Mouse (Mus musculus) C2C12 (cell line): ENCODE measurements around the gene Tulp4. TPM values are rescaled to one million over a fixed set of nuclear protein-coding genes. Genes with fewer than 3 reads are reported as not detected.
"Not testable (repeated sequence)": the region's sequence is repeated elsewhere in the genome, so short reads cannot be mapped to it uniquely, and the experiment has no call there.

Source experiments
- H3K27me3 ChIP-seq: one replicate; pipeline ENCODE4 v1.6.1; 2011; ENCODE audit not compliant: control insufficient read depth, insufficient read depth, insufficient read length
- H3K36me3 ChIP-seq: one replicate; pipeline ENCODE4 v1.6.1; 2011; ENCODE audit not compliant: control insufficient read depth, insufficient read depth
- H3K4me3 ChIP-seq: one replicate; pipeline ENCODE4 v1.5.1; 2011; ENCODE audit warnings: mild to moderate bottlenecking, control low read depth; ENCODE audit not compliant: poor library complexity, insufficient read depth, severe bottlenecking
- H3K79me2 ChIP-seq: one replicate; pipeline ENCODE4 v1.6.1; 2011; ENCODE audit not compliant: control insufficient read depth, insufficient read depth
- H3K79me3 ChIP-seq: one replicate; pipeline ENCODE4 v1.6.1; 2011; ENCODE audit warnings: low read depth, control low read depth
- H3ac ChIP-seq: one replicate; pipeline ENCODE3; 2011; ENCODE audit warnings: low read depth; ENCODE audit not compliant: control insufficient read depth, insufficient read length
- polyA plus RNA-seq: library from polyadenylated mRNA; unstranded; fragments of >200 nt; fragmentation: generic; extraction: Trizol; gene quantifications from one replicate; pipeline ENCODE4 v1.2.1, GENCODE M21; 2012; ENCODE audit warnings: missing spikeins

Tulp4 gene
- polyA plus RNA-seq, 1 experiment: 58.1 TPM

DNA sequence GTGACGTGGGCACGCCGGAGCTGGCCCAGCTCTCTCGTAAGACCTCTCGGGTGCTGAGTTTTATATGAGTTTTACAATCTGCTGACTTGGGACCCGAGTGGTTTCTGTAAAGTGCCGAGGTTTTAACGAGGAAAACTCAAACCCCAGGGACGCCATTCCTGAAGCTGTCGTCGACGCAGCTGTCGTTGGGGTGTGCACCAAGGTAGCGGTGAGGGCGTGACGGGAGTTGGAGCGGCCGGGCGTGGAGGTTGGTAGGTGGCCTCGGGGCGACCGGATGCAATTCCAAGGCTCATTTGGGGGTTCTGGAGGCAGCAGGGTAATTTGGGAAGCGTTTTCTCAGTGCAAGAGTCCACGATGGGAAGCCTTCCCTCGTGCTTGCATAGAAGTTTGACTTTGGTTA is 164.6 kb downstream of the Tulp4 start:
- not testable (repeated sequence) for H3K27me3 ChIP-seq, H3K79me2 ChIP-seq, H3ac ChIP-seq, H3K4me3 ChIP-seq, H3K36me3 ChIP-seq, H3K79me3 ChIP-seq

DNA sequence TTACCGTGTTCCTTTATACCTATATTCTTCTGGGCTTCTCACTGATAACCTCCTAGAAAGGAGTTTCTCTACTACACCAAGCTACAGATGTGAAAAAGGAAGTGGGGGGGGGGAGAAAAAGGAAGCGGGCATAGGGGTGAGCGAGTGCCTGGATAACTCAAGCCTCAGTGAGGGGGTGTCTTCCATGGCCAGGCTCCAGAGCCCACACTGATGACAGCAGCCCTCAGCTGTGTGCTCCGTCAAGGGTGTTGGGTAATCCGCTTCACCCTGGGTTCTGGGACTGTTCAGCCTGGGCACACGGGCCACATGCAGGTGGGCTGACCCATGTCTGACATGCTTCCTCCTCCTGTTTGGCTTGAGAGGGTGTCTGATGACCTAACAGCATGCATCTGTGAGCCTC is 165.7 kb downstream of the Tulp4 start:
- H3K4me3 ChIP-seq, H3K27me3 ChIP-seq, H3K79me3 ChIP-seq, H3K36me3 ChIP-seq, H3ac ChIP-seq, H3K79me2 ChIP-seq: not testable (repeated sequence)

DNA sequence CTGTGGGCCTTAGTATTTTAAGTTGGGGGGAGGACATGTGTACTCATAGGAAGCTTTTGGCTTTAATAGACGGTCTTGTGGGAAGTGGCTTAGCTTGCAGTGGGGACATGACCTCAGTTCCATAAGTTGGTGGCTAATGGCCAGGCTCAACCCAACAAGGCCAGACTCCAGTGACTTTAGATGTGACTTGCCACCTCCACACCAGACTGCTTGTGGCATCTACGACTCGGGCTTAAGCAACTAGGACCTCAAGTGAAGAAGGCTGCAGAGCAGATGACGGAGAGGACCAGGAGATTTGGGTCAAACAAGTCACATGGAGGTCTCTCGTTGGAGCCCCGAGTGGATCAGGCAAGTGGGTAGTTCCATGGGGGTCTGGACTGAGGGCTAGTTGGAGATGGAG is 168.5 kb downstream of the Tulp4 start:
- not testable (repeated sequence) for H3K79me3 ChIP-seq, H3ac ChIP-seq, H3K36me3 ChIP-seq, H3K27me3 ChIP-seq, H3K4me3 ChIP-seq, H3K79me2 ChIP-seq

DNA sequence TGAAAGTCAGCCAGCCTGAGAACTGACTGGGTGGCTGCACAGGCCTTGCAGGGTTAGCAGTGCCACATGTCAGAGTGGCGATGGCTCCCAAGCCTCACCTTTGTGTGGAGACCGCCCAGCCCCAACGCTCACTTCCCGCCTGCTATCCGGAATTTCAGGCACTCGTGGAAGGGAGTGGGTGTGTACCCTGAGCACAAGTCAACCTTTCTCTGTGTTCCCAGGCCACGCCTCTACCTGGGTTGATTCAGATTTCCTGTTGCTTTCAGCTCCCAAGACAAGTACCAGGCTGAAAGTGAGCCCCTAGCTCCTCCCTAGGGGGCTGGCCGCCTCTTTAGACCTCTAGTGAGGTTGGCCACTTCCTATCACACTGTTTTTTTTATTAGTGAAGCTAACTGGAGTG is 173.0 kb downstream of the Tulp4 start:
- not testable (repeated sequence) for H3K27me3 ChIP-seq, H3ac ChIP-seq, H3K79me3 ChIP-seq

GRCm38 (mm10) chr17:6279772-6280171 is 173.5 kb downstream of the Tulp4 start:
- not testable (repeated sequence) for H3K79me3 ChIP-seq, H3K79me2 ChIP-seq, H3ac ChIP-seq, H3K27me3 ChIP-seq, H3K36me3 ChIP-seq, H3K4me3 ChIP-seq

More for the DNA sequence above, 173.0 kb downstream of the Tulp4 start:
- not testable (repeated sequence) for H3K4me3 ChIP-seq, H3K79me2 ChIP-seq, H3K36me3 ChIP-seq

GRCm38 (mm10) chr17:6280513-6280912 is 174.3 kb downstream of the Tulp4 start:
- not testable (repeated sequence) for H3K4me3 ChIP-seq, H3K27me3 ChIP-seq, H3K36me3 ChIP-seq, H3ac ChIP-seq, H3K79me3 ChIP-seq, H3K79me2 ChIP-seq

GRCm38 (mm10) chr17:6283137-6283536 is 176.9 kb downstream of the Tulp4 start:
- not testable (repeated sequence) for H3ac ChIP-seq, H3K27me3 ChIP-seq, H3K4me3 ChIP-seq, H3K79me3 ChIP-seq, H3K36me3 ChIP-seq, H3K79me2 ChIP-seq

- H3K79me3 ChIP-seq, H3K27me3 ChIP-seq, H3ac ChIP-seq, H3K79me2 ChIP-seq, H3K36me3 ChIP-seq, H3K4me3 ChIP-seq: not testable (repeated sequence)
Measured at GRCm38 (mm10) chr17:6286169-6286568, 179.9 kb downstream of the Tulp4 start.

DNA sequence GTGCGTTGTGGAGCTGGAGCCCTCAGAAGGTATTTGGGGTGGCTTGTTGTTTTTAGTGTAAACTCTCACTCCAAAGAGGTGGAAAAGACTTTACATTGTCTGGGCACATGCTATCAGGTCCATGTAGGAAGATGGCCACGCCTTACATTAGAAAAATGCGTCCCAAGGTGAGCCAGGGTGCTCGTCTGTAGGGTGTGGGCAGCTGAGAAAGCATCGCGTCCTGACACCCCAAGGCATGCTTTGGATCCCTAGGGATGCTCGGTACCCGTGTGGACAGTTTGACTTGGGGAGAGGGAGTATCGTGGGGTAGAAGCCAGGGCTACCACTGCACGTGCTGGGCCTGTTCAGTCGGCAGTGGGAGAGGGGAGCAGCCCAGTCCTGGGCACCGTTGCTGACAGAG is 182.8 kb downstream of the Tulp4 start:
- not testable (repeated sequence) for H3K79me2 ChIP-seq, H3K4me3 ChIP-seq, H3K79me3 ChIP-seq, H3ac ChIP-seq, H3K36me3 ChIP-seq, H3K27me3 ChIP-seq

DNA sequence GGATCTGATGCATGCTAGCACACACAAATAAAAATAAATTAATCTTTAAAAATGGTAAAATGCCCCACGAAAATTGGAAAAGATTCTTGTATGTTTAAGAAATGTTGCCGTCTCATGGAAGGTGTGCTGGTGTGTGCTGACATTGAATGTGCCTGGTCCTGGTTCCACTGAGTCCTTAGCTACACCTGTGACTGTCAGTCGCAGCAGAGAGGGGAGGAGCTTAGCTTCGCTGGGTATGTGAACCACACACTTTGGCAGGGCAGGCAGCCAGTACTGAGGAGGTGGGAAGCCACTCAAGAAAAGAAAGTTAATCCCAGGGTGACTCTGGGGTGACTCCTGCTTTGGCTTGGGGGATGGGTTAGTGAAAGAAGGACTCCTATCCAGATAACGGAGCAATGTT is 187.6 kb downstream of the Tulp4 start:
- not testable (repeated sequence) for H3K79me2 ChIP-seq, H3K36me3 ChIP-seq, H3K27me3 ChIP-seq, H3K79me3 ChIP-seq, H3K4me3 ChIP-seq, H3ac ChIP-seq

GRCm38 (mm10) chr17:6297060-6297795 is 191.0 kb downstream of the Tulp4 start:
- not testable (repeated sequence) for H3K36me3 ChIP-seq, H3K27me3 ChIP-seq, H3K79me3 ChIP-seq, H3ac ChIP-seq, H3K4me3 ChIP-seq, H3K79me2 ChIP-seq

DNA sequence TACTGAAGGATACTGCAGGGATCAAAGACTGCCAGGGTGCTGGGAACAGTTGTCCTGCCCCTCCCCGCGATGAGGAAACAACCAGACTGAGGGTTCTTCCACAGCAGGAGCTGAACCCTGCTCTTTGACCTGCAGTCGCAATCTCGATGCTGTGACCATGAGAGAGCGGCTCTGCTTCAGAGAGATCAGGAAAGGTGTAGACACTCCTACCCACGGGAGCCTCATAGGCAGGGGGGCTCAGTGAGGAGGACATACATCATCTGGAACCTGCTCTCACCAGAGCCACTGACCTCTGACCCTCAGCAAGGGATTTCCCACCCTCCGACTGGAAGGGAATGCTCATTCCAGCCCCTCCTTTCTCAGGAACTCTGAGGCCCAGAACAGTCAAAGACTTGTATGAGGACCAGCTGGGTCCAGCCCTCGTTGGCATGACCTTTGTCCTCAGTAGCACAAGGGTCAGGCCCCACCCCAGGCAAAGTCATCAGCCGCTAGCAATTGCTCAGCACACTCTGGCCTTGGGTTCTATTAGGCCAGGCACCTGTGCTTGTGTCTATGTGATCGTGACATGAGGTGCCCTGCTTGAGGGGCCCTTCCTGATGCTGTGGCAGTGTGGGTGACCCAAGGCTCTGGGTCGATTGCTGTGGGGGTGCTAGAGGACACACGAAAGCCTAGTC is 194.1 kb downstream of the Tulp4 start:
- not testable (repeated sequence) for H3K27me3 ChIP-seq, H3K36me3 ChIP-seq, H3ac ChIP-seq

More for the DNA sequence above, 194.1 kb downstream of the Tulp4 start:
- H3K4me3 ChIP-seq, H3K79me3 ChIP-seq, H3K79me2 ChIP-seq: not testable (repeated sequence)
